Mouse (Mus musculus) midbrain, embryonic 11.5 days (tissue): Measurements from ENCODE around the gene Panx2. TPM values are rescaled to one million over a fixed set of nuclear protein-coding genes. Genes with fewer than 3 reads are reported as not detected.

Experiments used
- ATAC-seq: fragments of 200-750 bp; cut with Nextera tagmentation; 2 replicates; pipeline ENCODE4 v1.8.0; 2017; ENCODE audit warnings: moderate TSS enrichment, moderate library complexity; ENCODE audit not compliant: low FRiP score
- DNase-seq: peaks from one replicate; pipeline ENCODE4 v3.0.0; 2015; ENCODE audit warnings: low spot score; ENCODE audit errors: missing footprints
- H3K27ac ChIP-seq: fragments of 300-500 bp; sonication (generic); 2 replicates; pipeline ENCODE4 v1.5.1; 2014; ENCODE audit warnings: low read depth, low read length
- H3K27me3 ChIP-seq: fragments of 300-500 bp; sonication (generic); 2 replicates; pipeline ENCODE4 v1.6.1; 2014; ENCODE audit warnings: mild to moderate bottlenecking, low read length, moderate library complexity, mixed read lengths; ENCODE audit not compliant: control insufficient read depth, insufficient read depth
- H3K36me3 ChIP-seq: fragments of 300-500 bp; sonication (generic); 2 replicates; pipeline ENCODE4 v1.6.1; 2014; ENCODE audit warnings: mild to moderate bottlenecking, low read length, moderate library complexity, mixed read lengths; ENCODE audit not compliant: control insufficient read depth, insufficient read depth
- H3K4me1 ChIP-seq: fragments of 300-500 bp; sonication (generic); 2 replicates; pipeline ENCODE4 v1.6.1; 2014; ENCODE audit warnings: low read length; ENCODE audit not compliant: control insufficient read depth, insufficient read depth
- H3K4me2 ChIP-seq: fragments of 300-500 bp; sonication (generic); 2 replicates; pipeline ENCODE4 v1.6.1; 2014; ENCODE audit warnings: mild to moderate bottlenecking, moderate library complexity
- H3K4me3 ChIP-seq: fragments of 300-500 bp; sonication (generic); 2 replicates; pipeline ENCODE4 v1.5.1; 2014; ENCODE audit warnings: low read depth, low read length
- H3K9ac ChIP-seq: fragments of 300-500 bp; sonication (generic); 2 replicates; pipeline ENCODE4 v1.6.1; 2014; ENCODE audit warnings: low read length
- H3K9me3 ChIP-seq: fragments of 300-500 bp; sonication (generic); 2 replicates; pipeline ENCODE4 v1.6.1; 2016; ENCODE audit warnings: low read length; ENCODE audit not compliant: control insufficient read depth
- WGBS: fragments of 180-500 bp; shearing (Covaris S2); extraction: QIAGEN DNeasy Blood & Tissue Kit; methylation state at CpG from one replicate; pipeline ENCODE4 v1.1.7; 2014; 5-methylcytosine and 5-hydroxymethylcytosine counted together
- polyA plus RNA-seq: library from polyadenylated mRNA; unstranded; fragments of >200 nt; fragmentation: Nextera tagmentation; extraction: Ambion mirVana; gene quantifications from 2 replicates; pipeline ENCODE4 v1.2.1, GENCODE M21; 2014

Panx2 gene
- polyA plus RNA-seq, 1 experiment from 2014 or later: 0.89 TPM

GRCm38 (mm10) chr15:89104425-89104824, 44.9 kb downstream of the Panx2 start:
- DNase-seq: no peak
- H3K36me3 ChIP-seq: peaks cover 48% of the 10 kb centered on the region
- WGBS: 93% methylated on average over 8 of the region's 8 CpGs
- H3K9me3 ChIP-seq: no peaks in the 10 kb centered on the region
- H3K27ac ChIP-seq: no peak overlapping the region
- no peak overlapping the region for H3K4me3 ChIP-seq
- no peak overlapping the region for H3K9ac ChIP-seq
- H3K4me2 ChIP-seq: no peak overlapping the region
- no peaks in the 10 kb centered on the region for H3K4me1 ChIP-seq
- H3K27me3 ChIP-seq: no peaks in the 10 kb centered on the region
- no peak for ATAC-seq

- Histone ChIP-seq H3K9me3 (no peaks in the 10 kb centered on the region), H3K27ac (no peak overlapping the region), H3K27me3 (no peaks in the 10 kb centered on the region), H3K9ac (no peak overlapping the region), H3K4me3 (no peak overlapping the region), H3K36me3 (peaks cover 40% of the 10 kb centered on the region), H3K4me1 (no peaks in the 10 kb centered on the region), H3K4me2 (no peak overlapping the region)
- DNase-seq: no peak
- ATAC-seq: no peak
- 95% methylated on average over 13 of the region's 13 CpGs for WGBS
These were observed 46.5 kb downstream of the Panx2 start for GRCm38 (mm10) chr15:89106073-89106472.

GRCm38 (mm10) chr15:89106976-89107375, 47.4 kb downstream of the Panx2 start:
- H3K9ac ChIP-seq: no peak overlapping the region
- H3K4me3 ChIP-seq: no peak overlapping the region
- H3K4me2 ChIP-seq: no peak overlapping the region
- H3K9me3 ChIP-seq: no peaks in the 10 kb centered on the region
- WGBS: 88% methylated on average over 1 of the region's 1 CpGs
- no peak overlapping the region for H3K27ac ChIP-seq
- H3K36me3 ChIP-seq: peaks cover 34% of the 10 kb centered on the region
- ATAC-seq (no peak), DNase-seq (no peak)
- no peaks in the 10 kb centered on the region for H3K27me3 ChIP-seq
- no peaks in the 10 kb centered on the region for H3K4me1 ChIP-seq

- Histone ChIP-seq H3K36me3 (peaks cover 26% of the 10 kb centered on the region), H3K4me1 (no peaks in the 10 kb centered on the region), H3K27me3 (no peaks in the 10 kb centered on the region), H3K4me3 (no peak overlapping the region), H3K9ac (no peak overlapping the region), H3K4me2 (no peak overlapping the region), H3K9me3 (no peaks in the 10 kb centered on the region), H3K27ac (no peak overlapping the region)
- peak; percentile 83 for DNase-seq
- ATAC-seq: no peak
- 78% methylated on average over 9 of the region's 9 CpGs for WGBS
These were observed 50.6 kb downstream of the Panx2 start for GRCm38 (mm10) chr15:89110147-89110546.

GRCm38 (mm10) chr15:89118007-89118406, 58.5 kb downstream of the Panx2 start:
- no peak for ATAC-seq
- Histone ChIP-seq H3K4me2 (no peak overlapping the region), H3K9me3 (no peaks in the 10 kb centered on the region), H3K27me3 (no peaks in the 10 kb centered on the region), H3K36me3 (peaks cover 18% of the 10 kb centered on the region), H3K27ac (no peak overlapping the region), H3K9ac (no peak overlapping the region), H3K4me1 (peaks cover 18% of the 10 kb centered on the region), H3K4me3 (no peak overlapping the region)
- DNase-seq: peak; percentile 17

GRCm38 (mm10) chr15:89122649-89123366, 63.3 kb downstream of the Panx2 start, which contains the start of gene Tubgcp6:
Gene Tubgcp6, minus strand, starts transcription at chr15:89123112.
- peaks cover 27% of the 10 kb centered on the region for H3K4me1 ChIP-seq
- H3K4me2 ChIP-seq: peak within 1 kb of the TSS; percentile 96
- no peaks in the 10 kb centered on the region; the same call in 1 of the 2 replicates for H3K36me3 ChIP-seq
- ATAC-seq (peak; percentile 83), DNase-seq (peak; percentile 100)
- peak within 1 kb of the TSS; percentile 47 for H3K27ac ChIP-seq
- H3K9ac ChIP-seq: peak within 1 kb of the TSS; percentile 88
- under 1% methylated on average over 47 of the region's 47 CpGs for WGBS
- no peaks in the 10 kb centered on the region for H3K9me3 ChIP-seq
- no peaks in the 10 kb centered on the region for H3K27me3 ChIP-seq
- peak within 1 kb of the TSS; percentile 88 for H3K4me3 ChIP-seq

Other genes with a start within 250 kb of the Panx2 start
- gene Alg12, start 240.4 kb upstream of the Panx2 start, polyA plus RNA-seq: 10.8 and 11.0 TPM in 2 replicates
- 72.5 and 81.7 TPM in 2 replicates for gene Creld2, start 240.1 kb upstream of the Panx2 start, polyA plus RNA-seq
- gene Pim3, start 197.5 kb upstream of the Panx2 start, polyA plus RNA-seq: 30.1 and 30.5 TPM in 2 replicates
- not detected in 2 replicates for gene Ttll8, start 105.3 kb upstream of the Panx2 start, polyA plus RNA-seq
- gene Mlc1, start 80.7 kb upstream of the Panx2 start, polyA plus RNA-seq: 2.6 and 3.7 TPM in 2 replicates
- not detected in 2 replicates for gene Mov10l1, start 76.8 kb upstream of the Panx2 start, polyA plus RNA-seq
- 40.2 and 43.2 TPM in 2 replicates for gene Trabd, start 15.4 kb downstream of the Panx2 start, polyA plus RNA-seq
- gene Selenoo, start 29.4 kb downstream of the Panx2 start, polyA plus RNA-seq: 20.2 and 22.3 TPM in 2 replicates
- 14.9 and 16.8 TPM in 2 replicates for gene Tubgcp6, start 63.4 kb downstream of the Panx2 start, polyA plus RNA-seq
- 11.6 and 13.6 TPM in 2 replicates for gene Hdac10, start 69.0 kb downstream of the Panx2 start, polyA plus RNA-seq
- 21.3 and 27.0 TPM in 2 replicates for gene Mapk12, start 81.0 kb downstream of the Panx2 start, polyA plus RNA-seq
- 34.9 and 40.6 TPM in 2 replicates for gene Mapk11, start 89.9 kb downstream of the Panx2 start, polyA plus RNA-seq
- gene Plxnb2, start 121.1 kb downstream of the Panx2 start, polyA plus RNA-seq: 97.5 and 115 TPM in 2 replicates
- gene Dennd6b, start 136.8 kb downstream of the Panx2 start, polyA plus RNA-seq: 26.2 and 26.6 TPM in 2 replicates
- 35.9 and 40.0 TPM in 2 replicates for gene Ppp6r2, start 151.8 kb downstream of the Panx2 start, polyA plus RNA-seq